Comparison of ENCODE assay signal across 25 mouse cellular contexts in genomic region chr1:156476016-156476415, GRCm38 (mm10). TPM values are rescaled to one million over a fixed set of nuclear protein-coding genes. Genes with fewer than 3 reads are reported as not detected.
DNase-seq lines count a peak whose midpoint lies in the region; ATAC-seq and TF ChIP-seq lines count a peak whose summit lies in the region.
"Had no signal": no experiment of that assay in that cellular context is flagged by ENCODE, and none has a peak within 500 bp of the region (broad histone marks: within the 10 kb centered on the region; RNA-seq: fewer than 3 reads in every experiment).

No protein-coding gene starts in this region.

- no peak for ATAC-seq in lung, embryonic 14.5 days (ENCODE audit: insufficient read depth)
- ATAC-seq: activated CD4-positive, CD25-positive, alpha-beta regulatory T cell, adult 4 months; forebrain, embryonic 14.5 days; forebrain, postnatal 0 days had no signal

- H3K36me3 ChIP-seq in lung, embryonic 14.5 days (ENCODE audit: insufficient read depth): no peaks in the 10 kb centered on the region
- H3K36me3 ChIP-seq: hindbrain, embryonic 12.5 days; hindbrain, embryonic 15.5 days had no signal

- H3K27me3 ChIP-seq in lung, embryonic 14.5 days (ENCODE audit: insufficient read depth, low read length): no peaks in the 10 kb centered on the region
- H3K27me3 ChIP-seq: hindbrain, embryonic 15.5 days had no signal

- no peak overlapping the region for H3K27ac ChIP-seq in lung, embryonic 14.5 days (ENCODE audit: low read depth)
- H3K27ac ChIP-seq: gastrocnemius, adult 2 months; hindbrain, embryonic 12.5 days; hindbrain, embryonic 15.5 days had no signal

- H3K9ac ChIP-seq in lung, embryonic 14.5 days: no peak overlapping the region
- H3K9ac ChIP-seq: forebrain, postnatal 0 days; hindbrain, embryonic 12.5 days; hindbrain, embryonic 15.5 days had no signal

- H3K4me1 ChIP-seq in lung, embryonic 14.5 days (ENCODE audit: insufficient read depth): 0 out of 2 replicates have a peak, but pooled peaks cover 2% of the 10 kb centered on the region

- no peaks in the 10 kb centered on the region for H3K9me3 ChIP-seq in lung, embryonic 14.5 days (ENCODE audit: low read depth, low read length)
- H3K9me3 ChIP-seq: hindbrain, embryonic 12.5 days; hindbrain, embryonic 15.5 days had no signal

- no peak overlapping the region for H3K4me3 ChIP-seq in lung, embryonic 14.5 days (ENCODE audit: low read depth, low read length)
- H3K4me3 ChIP-seq: gastrocnemius, adult 2 months; hindbrain, embryonic 12.5 days; hindbrain, embryonic 15.5 days had no signal

- 37% methylated on average over 2 of the region's 2 CpGs for WGBS in lung, embryonic 14.5 days

- TF ChIP-seq CTCF in lung, embryonic 14.5 days (IDR thresholded peaks at IDR 0.05; ENCODE audit: low read depth): no peak

- H3K4me2 ChIP-seq in lung, embryonic 14.5 days: no peak overlapping the region
- H3K4me2 ChIP-seq: heart, embryonic 11.5 days; hindbrain, embryonic 12.5 days; hindbrain, embryonic 15.5 days had no signal

- DNase-seq in adrenal gland, adult (ENCODE audit: inconsistent age in 2 of 2, low spot score in 1 of 2): peak; percentile 60 to 84
- DNase-seq in adrenal gland, postnatal 25 days: no peak
- DNase-seq in adrenal gland, postnatal 36 days: peak; percentile 52 to 65
- DNase-seq in adrenal gland, adult 18-20 months (ENCODE audit: low spot score in 2 of 2): no peak
- peak; percentile 16 for DNase-seq in lung, embryonic 14.5 days
- no peak for DNase-seq in lung, postnatal 36 days
- peak; percentile 58 for DNase-seq in testis, postnatal 14 days (ENCODE audit: low spot score)
- DNase-seq in testis, postnatal 10 days (ENCODE audit: low spot score): no peak
- DNase-seq: adrenal gland, adult 8-10 months; cerebellum, adult 11 months; cerebellum, adult 2 months; cerebellum, adult 9-11 months; cerebellum, postnatal 25 days; forebrain, postnatal 0 days; gastrocnemius, adult 2 months; gastrocnemius, postnatal 14 days had no signal

RNA-seq across cellular contexts. Expression of gene Soat1, which starts 1.9 kb away (rescaled TPM):
- total RNA-seq in adrenal gland, postnatal 25 days (2021): 728 and 1,057 TPM in 2 replicates
- 1,000 to 10,000 TPM; 1,034 to 1,489 TPM for total RNA-seq in adrenal gland, postnatal 36 days (2021)
- total RNA-seq in adrenal gland, adult 18-20 months (2021): 1,000 to 10,000 TPM; 1,467 to 1,486 TPM
- 36.8 and 37.7 TPM in 2 replicates for polyA plus RNA-seq in lung, embryonic 14.5 days (2014; fragmentation: Nextera tagmentation; extraction: Ambion mirVana)

RNA-seq across cellular contexts. Expression of gene Gm10031, which starts 47.8 kb away (rescaled TPM):
- 36.1 and 38.0 TPM in 2 replicates for total RNA-seq in adrenal gland, postnatal 25 days (2021)
- total RNA-seq in adrenal gland, postnatal 36 days (2021): 10 to 100 TPM; 39.7 to 40.3 TPM
- 10 to 100 TPM; 39.7 to 42.8 TPM for total RNA-seq in adrenal gland, adult 18-20 months (2021)
- 0.42 and 0.85 TPM in 2 replicates for polyA plus RNA-seq in lung, embryonic 14.5 days (2014; fragmentation: Nextera tagmentation; extraction: Ambion mirVana)

RNA-seq across cellular contexts. Expression of gene Axdnd1, which starts 55.1 kb away (rescaled TPM):
- 2.9 and 5.6 TPM in 2 replicates for total RNA-seq in adrenal gland, postnatal 25 days (2021)
- 1 to 10 TPM; 1.1 to 3.9 TPM for total RNA-seq in adrenal gland, postnatal 36 days (2021)
- total RNA-seq in adrenal gland, adult 18-20 months (2021): 1 to 10 TPM; 5.3 to 8.7 TPM
- polyA plus RNA-seq in lung, embryonic 14.5 days (2014; fragmentation: Nextera tagmentation; extraction: Ambion mirVana): 0.12 and 0.50 TPM in 2 replicates
- total RNA-seq: gastrocnemius, adult 2 months; gastrocnemius, postnatal 14 days; heart, adult 8-10 months; heart, postnatal 25 days; hematopoietic stem cell, adult 5-6 weeks had no signal
- polyA plus RNA-seq: activated CD4-positive, CD25-positive, alpha-beta regulatory T cell, adult 4 months; heart, postnatal 0 days had no signal

Comparison
In these comparisons a context has a peak if more than half of its experiments do, and no peak if none do; other contexts are left out.
1. DNase-seq: peak in adrenal gland, adult (2 of 2), adrenal gland, postnatal 36 days (2 of 2), lung, embryonic 14.5 days (single experiment) and testis, postnatal 14 days (single experiment); none in adrenal gland, postnatal 25 days (single experiment), adrenal gland, adult 18-20 months (0 of 2), lung, postnatal 36 days (single experiment) and testis, postnatal 10 days (single experiment).